Mouse (Mus musculus) limb, embryonic 11.5 days (tissue): ENCODE data around the gene Ptcd1. TPM values are rescaled to one million over a fixed set of nuclear protein-coding genes. Genes with fewer than 3 reads are reported as not detected.

Experiments
- ATAC-seq: fragments of 200-750 bp; cut with Nextera tagmentation; 2 replicates; pipeline ENCODE4 v1.8.0; 2017; ENCODE audit warnings: low read depth; ENCODE audit not compliant: insufficient number of reproducible peaks, low FRiP score, low TSS enrichment
- DNase-seq: peaks from one replicate; pipeline ENCODE4 v3.0.0-alpha.2; 2015; ENCODE audit warnings: low spot score
- H3K27ac ChIP-seq: fragments of 300-500 bp; sonication (generic); replicated peaks from 2 replicates; pipeline ENCODE4 v1.5.1; 2014; ENCODE audit warnings: low read depth, mild to moderate bottlenecking, low read length
- H3K27me3 ChIP-seq: fragments of 300-500 bp; sonication (generic); 2 replicates; pipeline ENCODE4 v1.6.1; 2014; ENCODE audit warnings: mild to moderate bottlenecking, low read length, mixed read lengths; ENCODE audit not compliant: control insufficient read depth, insufficient read depth
- H3K36me3 ChIP-seq: fragments of 300-500 bp; sonication (generic); 2 replicates; pipeline ENCODE4 v1.6.1; 2014; ENCODE audit warnings: mild to moderate bottlenecking, low read length, moderate library complexity, mixed read lengths; ENCODE audit not compliant: control insufficient read depth, insufficient read depth
- H3K4me1 ChIP-seq: fragments of 300-500 bp; sonication (generic); 2 replicates; pipeline ENCODE4 v1.6.1; 2014; ENCODE audit warnings: low read length, mixed read lengths; ENCODE audit not compliant: control insufficient read depth, insufficient read depth
- H3K4me2 ChIP-seq: fragments of 300-500 bp; sonication (generic); 2 replicates; pipeline ENCODE4 v1.6.1; 2014; ENCODE audit warnings: low read depth, mild to moderate bottlenecking, moderate library complexity; ENCODE audit not compliant: severe bottlenecking
- H3K4me3 ChIP-seq: fragments of 300-500 bp; sonication (generic); 2 replicates; pipeline ENCODE4 v1.5.1; 2014; ENCODE audit warnings: low read depth, low read length
- H3K9ac ChIP-seq: fragments of 300-500 bp; sonication (generic); 2 replicates; pipeline ENCODE4 v1.6.1; 2014; ENCODE audit warnings: mild to moderate bottlenecking, low read length
- H3K9me3 ChIP-seq: fragments of 300-500 bp; sonication (generic); 2 replicates; pipeline ENCODE4 v1.6.1; 2016; ENCODE audit warnings: low read length; ENCODE audit not compliant: control insufficient read depth
- WGBS: fragments of 180-500 bp; shearing (Covaris S2); extraction: QIAGEN DNeasy Blood & Tissue Kit; methylation state at CpG from one replicate; pipeline ENCODE4 v1.1.7; 2014; 5-methylcytosine and 5-hydroxymethylcytosine counted together
- polyA plus RNA-seq: library from polyadenylated mRNA; unstranded; fragments of >200 nt; fragmentation: Nextera tagmentation; extraction: Ambion mirVana; gene quantifications from 2 replicates; pipeline ENCODE4 v1.2.1, GENCODE M21; 2014

The Ptcd1 gene
- polyA plus RNA-seq, 1 experiment from 2014 or later: 15.1 TPM

DNA sequence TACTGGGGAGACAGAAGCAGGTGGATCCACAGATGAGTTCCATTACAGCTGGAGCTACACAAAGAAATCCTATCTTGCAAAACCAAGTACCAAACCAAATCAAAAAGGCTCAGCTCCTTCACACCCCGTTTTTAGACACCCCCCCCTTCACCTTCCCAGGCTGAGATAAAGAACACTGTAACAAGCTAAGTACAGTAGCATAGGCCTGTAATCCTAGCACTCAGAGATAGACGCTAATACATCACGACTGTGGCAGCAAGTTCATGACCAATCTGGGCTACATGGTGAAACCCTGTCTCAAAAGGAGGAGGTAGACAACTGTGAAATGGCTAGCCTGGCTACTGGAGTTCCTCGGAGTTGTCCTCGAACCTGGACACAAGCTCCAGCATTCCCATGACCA lies 23.5 kb upstream of the Ptcd1 start:
- Histone ChIP-seq H3K9ac (peak overlapping the region; percentile 95), H3K36me3 (peaks cover 12% of the 10 kb centered on the region; the same call in 1 of the 2 replicates), H3K27ac (no peak overlapping the region), H3K9me3 (no peaks in the 10 kb centered on the region), H3K4me1 (peaks cover 11% of the 10 kb centered on the region), H3K4me3 (peak overlapping the region; percentile 85), H3K27me3 (no peaks in the 10 kb centered on the region), H3K4me2 (peak overlapping the region; percentile 58)
- no peak for ATAC-seq
- WGBS: 54% methylated on average over 5 of the region's 5 CpGs
- DNase-seq: no peak

DNA sequence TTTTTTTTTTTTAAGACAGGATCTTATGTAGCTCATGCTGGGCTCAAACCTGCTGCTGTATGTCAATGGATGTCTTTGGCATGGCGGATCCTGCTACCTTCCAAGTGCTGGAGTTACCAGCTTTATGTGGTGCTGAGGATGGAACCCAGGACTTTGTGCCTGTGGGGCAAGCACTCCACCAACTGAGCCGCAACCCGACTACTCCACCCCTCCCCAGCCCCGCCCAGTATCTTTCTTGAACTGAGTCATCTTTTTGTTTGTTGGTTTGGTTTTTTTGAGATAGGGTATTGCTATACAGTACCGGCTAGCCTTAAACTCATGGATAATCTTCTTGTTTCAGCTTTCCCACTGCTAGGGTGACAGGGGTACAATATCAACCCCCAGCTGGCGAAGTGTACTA lies 22.5 kb upstream of the Ptcd1 start:
- Histone ChIP-seq H3K27ac (no peak overlapping the region), H3K36me3 (peaks cover 11% of the 10 kb centered on the region; the same call in 1 of the 2 replicates), H3K4me3 (no peak overlapping the region), H3K9me3 (no peaks in the 10 kb centered on the region), H3K4me1 (peaks cover 11% of the 10 kb centered on the region), H3K9ac (no peak overlapping the region), H3K27me3 (no peaks in the 10 kb centered on the region), H3K4me2 (no peak overlapping the region)
- no peak for DNase-seq
- ATAC-seq: no peak
- 94% methylated on average over 6 of the region's 6 CpGs for WGBS

DNA sequence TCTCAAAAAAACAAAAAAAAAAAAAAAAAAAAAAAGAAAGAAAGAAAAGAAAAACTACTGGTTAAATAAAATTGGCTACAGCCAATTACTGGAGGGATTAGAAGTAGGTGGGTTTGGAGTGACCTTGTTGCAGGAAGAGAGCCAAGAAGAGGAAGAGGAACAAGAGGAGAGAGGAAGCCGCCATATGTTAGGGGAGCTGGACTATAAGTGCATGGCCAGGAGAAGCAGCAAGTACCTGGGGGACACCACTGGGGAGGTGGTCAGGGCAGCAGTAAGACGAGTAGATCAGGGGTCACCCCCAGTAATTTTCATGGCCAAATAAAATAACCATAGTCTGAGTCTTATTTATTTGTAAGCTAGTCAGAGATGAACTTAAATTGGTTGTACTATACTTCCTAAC lies 18.3 kb upstream of the Ptcd1 start:
- 90% methylated on average over 2 of the region's 2 CpGs for WGBS
- Histone ChIP-seq H3K9me3 (no peaks in the 10 kb centered on the region), H3K9ac (no peak overlapping the region), H3K27me3 (no peaks in the 10 kb centered on the region), H3K4me1 (peaks cover 6% of the 10 kb centered on the region), H3K36me3 (peaks cover 44% of the 10 kb centered on the region), H3K4me3 (no peak overlapping the region), H3K4me2 (no peak overlapping the region), H3K27ac (no peak overlapping the region)
- ATAC-seq (no peak), DNase-seq (no peak)

DNA sequence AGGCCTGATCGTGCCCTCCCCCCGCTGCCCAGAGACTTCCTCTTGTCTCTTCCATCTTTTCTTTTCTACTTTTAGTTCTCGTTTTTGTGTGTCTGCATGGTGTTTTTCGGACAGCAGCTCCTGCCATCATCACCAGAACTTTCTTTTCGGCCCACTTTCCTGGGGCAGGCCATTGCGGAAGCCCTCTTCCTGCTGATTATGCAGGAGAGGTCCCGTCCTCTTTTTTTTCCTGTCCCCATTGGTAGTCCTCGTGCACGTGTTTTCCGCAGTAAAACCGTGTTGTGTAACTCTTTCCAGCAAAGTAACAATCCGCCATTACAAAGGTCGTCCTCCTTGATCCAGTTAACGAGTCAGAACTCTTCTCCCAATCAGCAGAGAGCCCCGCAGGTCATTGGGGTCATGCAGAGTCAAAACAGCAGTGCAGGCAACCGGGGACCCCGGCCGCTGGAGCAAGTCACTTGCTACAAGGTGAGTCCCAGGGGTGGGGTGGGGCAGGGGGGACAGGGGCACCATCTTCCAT lies 11.6 kb upstream of the Ptcd1 start:
- H3K36me3 ChIP-seq: peaks cover 48% of the 10 kb centered on the region
- H3K27me3 ChIP-seq: no peaks in the 10 kb centered on the region
- no peaks in the 10 kb centered on the region for H3K9me3 ChIP-seq
- no peak overlapping the region for H3K9ac ChIP-seq
- no peaks in the 10 kb centered on the region for H3K4me1 ChIP-seq
- ATAC-seq (no peak), DNase-seq (no peak)
- H3K4me3 ChIP-seq: no peak overlapping the region
- H3K27ac ChIP-seq: no peak overlapping the region
- H3K4me2 ChIP-seq: no peak overlapping the region
- WGBS: 85% methylated on average over 18 of the region's 18 CpGs

DNA sequence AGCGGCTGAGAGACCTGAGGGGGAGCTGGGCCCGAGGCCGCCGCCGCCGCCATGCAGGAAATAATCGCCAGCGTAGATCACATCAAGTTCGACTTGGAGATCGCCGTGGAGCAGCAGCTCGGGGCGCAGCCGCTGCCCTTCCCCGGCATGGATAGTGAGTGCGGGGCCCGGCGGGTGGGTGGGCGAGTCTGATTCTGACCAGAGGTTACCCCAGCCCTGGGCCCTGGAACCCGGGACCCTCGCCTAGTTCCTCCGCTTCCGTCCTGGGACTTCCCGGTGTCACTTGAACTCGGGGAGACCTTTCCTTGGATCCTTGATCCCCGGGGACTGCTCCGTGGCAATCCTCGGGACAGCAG lies 376 bp upstream of the Ptcd1 start:
- no peaks in the 10 kb centered on the region for H3K27me3 ChIP-seq

DNA sequence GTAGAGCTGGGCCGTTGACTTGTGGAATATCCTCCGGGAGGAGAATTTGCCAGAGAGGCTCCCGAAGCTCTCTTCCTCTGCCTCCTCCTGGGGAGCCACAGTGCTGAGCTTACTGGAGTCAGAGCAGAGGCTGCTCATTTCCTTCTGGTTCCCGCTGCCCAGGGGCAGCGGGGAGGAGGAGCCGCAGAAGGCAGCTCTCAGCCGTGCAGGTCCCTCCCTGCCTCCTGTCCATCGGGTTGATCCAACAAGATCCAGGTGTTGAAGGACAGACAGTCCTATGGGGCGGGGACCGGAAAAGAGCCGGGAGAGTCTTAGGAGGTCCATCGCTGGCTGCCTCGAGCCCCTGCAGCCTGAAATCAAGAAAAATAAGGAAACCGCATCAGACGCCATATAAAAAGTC lies 1.7 kb downstream of the Ptcd1 start:
- H3K27me3 ChIP-seq: no peaks in the 10 kb centered on the region
- H3K9me3 ChIP-seq: no peaks in the 10 kb centered on the region
- 88% methylated on average over 15 of the region's 15 CpGs for WGBS
- H3K4me2 ChIP-seq: no peak overlapping the region
- peaks cover 8% of the 10 kb centered on the region for H3K36me3 ChIP-seq
- H3K27ac ChIP-seq: no peak overlapping the region
- H3K4me1 ChIP-seq: peaks cover 14% of the 10 kb centered on the region
- H3K4me3 ChIP-seq: no peak overlapping the region
- H3K9ac ChIP-seq: no peak overlapping the region
- DNase-seq: no peak
- ATAC-seq: no peak

More for the DNA sequence above, 376 bp upstream of the Ptcd1 start:
- Histone ChIP-seq H3K36me3 (peaks cover 19% of the 10 kb centered on the region), H3K9me3 (no peaks in the 10 kb centered on the region), H3K27ac (0 out of 2 replicates have a peak overlapping the region, but pooled peaks have one; percentile 16), H3K4me3 (peak overlapping the region; percentile 80), H3K9ac (peak overlapping the region; percentile 89), H3K4me1 (peaks cover 14% of the 10 kb centered on the region), H3K4me2 (peak overlapping the region; percentile 58)
- DNase-seq: no peak
- 0% methylated on average over 28 of the region's 28 CpGs for WGBS
- ATAC-seq: peak; percentile 65

DNA sequence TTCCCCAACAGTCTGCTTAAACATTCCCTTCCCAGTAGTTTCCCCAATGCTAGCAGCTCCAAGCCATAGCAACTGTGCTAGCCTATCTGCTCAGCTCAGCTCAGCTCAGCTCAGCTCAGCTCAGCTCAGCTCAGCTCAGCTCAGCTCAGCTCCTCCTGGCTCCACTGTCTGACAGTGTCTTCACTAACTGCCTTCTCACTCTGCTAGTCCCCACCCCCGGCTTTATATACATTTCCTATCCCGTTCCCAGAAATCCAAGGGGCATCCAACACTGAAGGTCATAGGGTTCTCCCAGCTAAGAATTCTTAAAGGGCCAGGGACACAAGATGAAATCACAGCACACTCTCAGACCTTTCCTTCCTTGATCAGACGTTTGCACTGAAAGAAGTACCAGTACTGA lies 2.2 kb downstream of the Ptcd1 start:
- Histone ChIP-seq H3K4me1 (peaks cover 14% of the 10 kb centered on the region), H3K4me3 (no peak overlapping the region), H3K27me3 (no peaks in the 10 kb centered on the region), H3K4me2 (no peak overlapping the region), H3K9me3 (no peaks in the 10 kb centered on the region), H3K36me3 (peaks cover 8% of the 10 kb centered on the region), H3K27ac (no peak overlapping the region), H3K9ac (no peak overlapping the region)
- ATAC-seq (no peak), DNase-seq (no peak)
- WGBS: 76% methylated on average over 3 of the region's 3 CpGs

DNA sequence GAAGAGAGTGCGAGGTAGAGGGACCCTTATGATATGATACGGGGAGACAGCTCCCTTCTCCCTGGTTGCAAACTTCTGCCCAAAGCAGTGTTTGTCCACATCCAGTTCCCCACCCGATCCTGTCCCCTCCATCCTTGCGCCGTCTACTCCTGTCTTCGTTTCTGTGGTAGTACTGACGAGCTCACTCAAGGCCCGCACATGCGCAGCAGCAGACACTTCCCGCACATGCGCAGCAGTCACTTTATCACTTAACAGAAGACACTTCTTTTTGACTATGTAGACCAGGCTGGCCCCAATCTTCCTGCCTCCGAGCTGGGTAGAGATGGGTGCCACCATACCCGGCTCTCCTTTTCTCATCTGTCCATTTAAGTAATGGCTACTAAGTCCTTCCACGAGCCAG lies 5.5 kb downstream of the Ptcd1 start:
- no peak overlapping the region for H3K4me2 ChIP-seq
- 95% methylated on average over 14 of the region's 14 CpGs for WGBS
- ATAC-seq (no peak), DNase-seq (no peak)
- no peak overlapping the region for H3K9ac ChIP-seq
- no peaks in the 10 kb centered on the region for H3K27me3 ChIP-seq
- no peak overlapping the region for H3K27ac ChIP-seq
- no peak overlapping the region for H3K4me3 ChIP-seq
- H3K36me3 ChIP-seq: peaks cover 13% of the 10 kb centered on the region
- H3K4me1 ChIP-seq: peaks cover 5% of the 10 kb centered on the region
- H3K9me3 ChIP-seq: no peaks in the 10 kb centered on the region

DNA sequence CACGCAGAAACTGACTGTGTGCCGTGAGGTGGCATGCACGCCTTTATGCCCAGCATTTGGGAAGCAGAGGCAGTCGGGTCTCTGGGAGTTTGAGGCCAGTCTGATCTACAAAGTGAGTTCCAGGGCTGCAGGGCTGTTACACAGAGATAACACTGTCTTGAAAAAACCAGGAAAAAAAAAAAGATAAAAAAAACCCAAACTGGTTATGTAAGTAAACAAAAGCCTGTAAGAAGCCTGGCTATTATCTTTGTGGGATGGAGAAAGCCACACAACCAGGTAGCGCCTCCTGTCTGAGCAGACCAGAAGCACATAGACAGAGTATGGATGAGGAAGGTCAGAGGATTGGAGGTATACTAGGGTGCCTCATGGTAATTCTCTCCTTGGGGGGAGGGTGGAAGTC lies 14.2 kb downstream of the Ptcd1 start:
- no peaks in the 10 kb centered on the region for H3K4me1 ChIP-seq
- H3K36me3 ChIP-seq: peaks cover 34% of the 10 kb centered on the region; the same call in 1 of the 2 replicates
- no peak overlapping the region for H3K27ac ChIP-seq
- ATAC-seq: no peak
- DNase-seq: no peak
- H3K9ac ChIP-seq: no peak overlapping the region
- H3K4me2 ChIP-seq: no peak overlapping the region
- H3K4me3 ChIP-seq: no peak overlapping the region
- H3K9me3 ChIP-seq: no peaks in the 10 kb centered on the region
- no peaks in the 10 kb centered on the region for H3K27me3 ChIP-seq
- WGBS: 94% methylated on average over 5 of the region's 5 CpGs
